Mouse (Mus musculus): ENCODE measurements around the gene Setd1b. TPM values are rescaled to one million over a fixed set of nuclear protein-coding genes. Genes with fewer than 3 reads are reported as not detected.

Setd1b gene
- polyA plus RNA-seq, 1 experiment from 2014 or later = 10.9 TPM

GRCm38 (mm10) chr5:123114109-123114508, 27.9 kb upstream of the Setd1b start:
- no peak for ATAC-seq (ENCODE audit: insufficient number of reproducible peaks, insufficient read depth, low FRiP score, low TSS enrichment, low read depth)
- Histone ChIP-seq H3K27ac (no peak overlapping the region), H3K9ac (replicated peaks) (no peak overlapping the region), H3K4me1 (replicated peaks) (peaks cover 25% of the 10 kb centered on the region), H3K4me3 (replicated peaks) (no peak overlapping the region), H3K4me2 (no peak overlapping the region), H3K9me3 (no peaks in the 10 kb centered on the region), H3K36me3 (peaks cover 12% of the 10 kb centered on the region; the same call in 1 of the 2 replicates), H3K27me3 (no peaks in the 10 kb centered on the region)
- 63% methylated on average over 11 of the region's 11 CpGs for WGBS

DNA sequence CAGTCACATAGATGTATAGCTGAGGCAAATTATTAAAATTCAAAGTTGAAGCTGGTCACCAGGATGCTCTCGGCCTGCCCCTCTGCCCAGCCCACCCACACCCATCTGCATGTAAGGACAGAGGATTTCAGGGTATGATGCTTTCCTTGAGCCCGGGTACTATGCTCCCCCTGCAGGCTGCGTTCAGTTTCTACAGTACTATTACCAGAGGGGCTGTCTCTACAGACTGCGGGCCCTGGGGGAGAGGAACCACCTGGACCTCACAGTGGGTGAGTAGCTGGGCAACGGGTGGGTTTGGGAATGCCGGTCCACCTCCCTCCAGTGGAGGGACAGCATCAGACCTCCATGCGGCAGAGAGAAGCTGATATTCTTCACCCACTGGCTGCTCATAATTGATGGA, 27.1 kb upstream of the Setd1b start:
- Histone ChIP-seq H3K4me1 (replicated peaks) (peaks cover 17% of the 10 kb centered on the region), H3K4me3 (replicated peaks) (no peak overlapping the region), H3K9ac (replicated peaks) (no peak overlapping the region), H3K27ac (no peak overlapping the region), H3K9me3 (no peaks in the 10 kb centered on the region), H3K4me2 (no peak overlapping the region), H3K27me3 (no peaks in the 10 kb centered on the region), H3K36me3 (peaks cover 14% of the 10 kb centered on the region; the same call in 1 of the 2 replicates)
- ATAC-seq (ENCODE audit: insufficient number of reproducible peaks, insufficient read depth, low FRiP score, low TSS enrichment, low read depth) = no peak
- 46% methylated on average over 7 of the region's 7 CpGs for WGBS

DNA sequence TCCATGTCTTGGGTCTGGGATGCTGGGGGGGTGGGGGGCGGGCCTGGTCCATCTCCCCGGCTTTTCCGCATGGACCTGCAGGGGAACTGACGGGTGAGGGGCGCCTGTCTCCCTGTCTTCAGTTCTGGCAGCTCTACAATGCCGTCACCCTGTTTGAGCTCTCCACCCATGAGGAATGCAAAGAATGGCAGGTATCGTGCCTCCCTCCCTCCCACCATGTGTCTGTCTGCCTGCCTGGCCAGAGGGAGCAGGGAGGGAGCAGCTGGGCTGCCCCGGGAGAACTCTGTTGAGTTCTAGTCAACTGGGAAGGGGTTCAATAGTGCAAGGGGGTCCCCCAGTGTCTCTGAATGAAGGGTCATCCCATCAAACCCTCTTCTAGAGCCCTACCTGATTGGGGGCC, 25.9 kb upstream of the Setd1b start:
- Histone ChIP-seq H3K36me3 (peaks cover 14% of the 10 kb centered on the region; the same call in 1 of the 2 replicates), H3K27me3 (no peaks in the 10 kb centered on the region), H3K9ac (replicated peaks) (no peak overlapping the region), H3K4me3 (replicated peaks) (no peak overlapping the region), H3K4me1 (replicated peaks) (peaks cover 5% of the 10 kb centered on the region; the same call in 1 of the 2 replicates), H3K27ac (no peak overlapping the region), H3K4me2 (no peak overlapping the region), H3K9me3 (no peaks in the 10 kb centered on the region)
- 64% methylated on average over 8 of the region's 8 CpGs for WGBS
- no peak for ATAC-seq (ENCODE audit: insufficient number of reproducible peaks, insufficient read depth, low FRiP score, low TSS enrichment, low read depth)

DNA sequence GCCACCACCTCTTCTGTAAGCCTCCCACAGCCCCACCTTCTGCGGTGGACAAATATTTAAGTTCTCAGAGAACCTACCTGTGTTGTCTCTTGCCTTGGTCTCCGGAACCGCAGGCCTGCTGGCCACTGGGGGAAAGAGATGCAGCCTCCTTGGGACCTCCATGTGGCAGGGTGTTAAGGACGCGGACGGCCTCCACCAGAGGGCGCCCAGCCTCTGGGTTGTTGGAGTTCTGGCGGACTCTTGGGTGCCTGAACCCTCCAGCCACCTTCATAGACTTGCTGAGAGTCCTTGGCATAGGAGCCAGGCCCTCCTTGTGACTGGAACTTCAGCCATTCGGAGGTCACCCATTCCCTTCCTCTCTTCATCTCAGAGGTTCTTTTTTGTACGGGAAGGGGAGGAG, 24.7 kb upstream of the Setd1b start:
- H3K27me3 ChIP-seq = no peaks in the 10 kb centered on the region
- WGBS = 20% methylated on average over 10 of the region's 10 CpGs
- 0 out of 2 replicates have a peak, but pooled peaks have one; percentile 24 for ATAC-seq (ENCODE audit: insufficient number of reproducible peaks, insufficient read depth, low FRiP score, low TSS enrichment, low read depth)

GRCm38 (mm10) chr5:123117773-123118172, 24.2 kb upstream of the Setd1b start:
- Histone ChIP-seq H3K9me3 (peaks cover 5% of the 10 kb centered on the region; the same call in 1 of the 2 replicates), H3K27me3 (no peaks in the 10 kb centered on the region), H3K4me3 (replicated peaks) (no peak overlapping the region), H3K36me3 (peaks cover 20% of the 10 kb centered on the region; the same call in 1 of the 2 replicates), H3K9ac (replicated peaks) (no peak overlapping the region), H3K4me2 (no peak overlapping the region), H3K27ac (no peak overlapping the region), H3K4me1 (replicated peaks) (0 out of 2 replicates have a peak, but pooled peaks cover 5% of the 10 kb centered on the region)
- ATAC-seq (ENCODE audit: insufficient number of reproducible peaks, insufficient read depth, low FRiP score, low TSS enrichment, low read depth) = no peak
- WGBS = 86% methylated on average over 8 of the region's 8 CpGs

More for the DNA sequence above, 24.7 kb upstream of the Setd1b start:
- Histone ChIP-seq H3K4me1 (replicated peaks) (0 out of 2 replicates have a peak, but pooled peaks cover 5% of the 10 kb centered on the region), H3K9me3 (peaks cover 2% of the 10 kb centered on the region; the same call in 1 of the 2 replicates), H3K36me3 (peaks cover 15% of the 10 kb centered on the region; the same call in 1 of the 2 replicates), H3K27ac (no peak overlapping the region), H3K4me3 (replicated peaks) (no peak overlapping the region), H3K9ac (replicated peaks) (no peak overlapping the region), H3K4me2 (no peak overlapping the region)

GRCm38 (mm10) chr5:123118826-123119225, 23.2 kb upstream of the Setd1b start:
- Histone ChIP-seq H3K4me2 (no peak overlapping the region), H3K9ac (replicated peaks) (no peak overlapping the region), H3K36me3 (peaks cover 28% of the 10 kb centered on the region; the same call in 1 of the 2 replicates), H3K4me1 (replicated peaks) (0 out of 2 replicates have a peak, but pooled peaks cover 5% of the 10 kb centered on the region), H3K9me3 (peaks cover 5% of the 10 kb centered on the region; the same call in 1 of the 2 replicates), H3K27ac (no peak overlapping the region), H3K4me3 (replicated peaks) (no peak overlapping the region), H3K27me3 (no peaks in the 10 kb centered on the region)
- WGBS = 79% methylated on average over 10 of the region's 10 CpGs
- ATAC-seq (ENCODE audit: insufficient number of reproducible peaks, insufficient read depth, low FRiP score, low TSS enrichment, low read depth) = no peak

- no peak overlapping the region for H3K4me2 ChIP-seq
- H3K4me3 ChIP-seq (replicated peaks) = no peak overlapping the region
- ATAC-seq (ENCODE audit: insufficient number of reproducible peaks, insufficient read depth, low FRiP score, low TSS enrichment, low read depth) = no peak
- no peaks in the 10 kb centered on the region for H3K27me3 ChIP-seq
- 67% methylated on average over 7 of the region's 7 CpGs for WGBS
- peaks cover 5% of the 10 kb centered on the region; the same call in 1 of the 2 replicates for H3K9me3 ChIP-seq
- H3K9ac ChIP-seq (replicated peaks) = 0 out of 2 replicates have a peak overlapping the region, but pooled peaks have one; percentile 4
- H3K4me1 ChIP-seq (replicated peaks) = 0 out of 2 replicates have a peak, but pooled peaks cover 5% of the 10 kb centered on the region
- H3K27ac ChIP-seq = no peak overlapping the region
- H3K36me3 ChIP-seq = peaks cover 37% of the 10 kb centered on the region; the same call in 1 of the 2 replicates
These were observed 21.3 kb upstream of the Setd1b start for GRCm38 (mm10) chr5:123120624-123121215.

GRCm38 (mm10) chr5:123122181-123122580, 19.8 kb upstream of the Setd1b start:
- Histone ChIP-seq H3K4me1 (replicated peaks) (0 out of 2 replicates have a peak, but pooled peaks cover 3% of the 10 kb centered on the region), H3K27me3 (no peaks in the 10 kb centered on the region), H3K27ac (no peak overlapping the region), H3K4me2 (no peak overlapping the region), H3K4me3 (replicated peaks) (no peak overlapping the region), H3K36me3 (peaks cover 45% of the 10 kb centered on the region), H3K9ac (replicated peaks) (no peak overlapping the region), H3K9me3 (peaks cover 5% of the 10 kb centered on the region; the same call in 1 of the 2 replicates)
- 92% methylated on average over 4 of the region's 4 CpGs for WGBS
- ATAC-seq (ENCODE audit: insufficient number of reproducible peaks, insufficient read depth, low FRiP score, low TSS enrichment, low read depth) = no peak

DNA sequence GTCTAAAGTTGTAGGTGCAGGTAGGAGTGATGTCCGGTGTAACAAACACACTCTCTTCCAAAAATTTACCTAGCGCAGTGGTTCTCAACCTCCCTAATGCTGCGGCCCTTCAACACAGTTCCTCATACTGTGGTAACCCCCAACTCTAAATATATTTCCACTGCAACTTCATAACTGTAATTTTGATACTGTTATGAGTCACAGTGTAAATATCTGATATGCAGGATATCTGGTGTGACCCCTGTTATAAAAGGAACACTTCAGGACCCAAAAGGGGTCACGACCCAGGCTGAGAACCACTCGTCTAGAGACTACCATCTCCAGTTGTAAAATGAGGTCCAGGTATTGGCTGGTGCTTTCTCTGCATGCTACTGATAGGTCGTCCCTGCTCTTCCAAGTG, 16.9 kb upstream of the Setd1b start:
- 80% methylated on average over 6 of the region's 6 CpGs for WGBS

GRCm38 (mm10) chr5:123125638-123126406, 16.2 kb upstream of the Setd1b start:
- Histone ChIP-seq H3K4me2 (no peak overlapping the region), H3K27me3 (no peaks in the 10 kb centered on the region), H3K27ac (no peak overlapping the region), H3K9me3 (peaks cover 5% of the 10 kb centered on the region; the same call in 1 of the 2 replicates), H3K4me1 (replicated peaks) (0 out of 2 replicates have a peak, but pooled peaks cover 3% of the 10 kb centered on the region), H3K36me3 (peaks cover 65% of the 10 kb centered on the region), H3K9ac (replicated peaks) (no peak overlapping the region), H3K4me3 (replicated peaks) (no peak overlapping the region)
- 86% methylated on average over 18 of the region's 18 CpGs for WGBS
- no peak for ATAC-seq (ENCODE audit: insufficient number of reproducible peaks, insufficient read depth, low FRiP score, low TSS enrichment, low read depth)

More for the DNA sequence above, 16.9 kb upstream of the Setd1b start:
- Histone ChIP-seq H3K4me2 (no peak overlapping the region), H3K4me3 (replicated peaks) (no peak overlapping the region), H3K9me3 (peaks cover 5% of the 10 kb centered on the region; the same call in 1 of the 2 replicates), H3K27me3 (no peaks in the 10 kb centered on the region), H3K9ac (replicated peaks) (no peak overlapping the region), H3K27ac (no peak overlapping the region), H3K36me3 (peaks cover 58% of the 10 kb centered on the region), H3K4me1 (replicated peaks) (0 out of 2 replicates have a peak, but pooled peaks cover 3% of the 10 kb centered on the region)
- ATAC-seq (ENCODE audit: insufficient number of reproducible peaks, insufficient read depth, low FRiP score, low TSS enrichment, low read depth) = no peak

- WGBS = 67% methylated on average over 6 of the region's 6 CpGs
- Histone ChIP-seq H3K4me3 (replicated peaks) (no peak overlapping the region), H3K9ac (replicated peaks) (no peak overlapping the region), H3K27ac (no peak overlapping the region), H3K36me3 (peaks cover 68% of the 10 kb centered on the region), H3K9me3 (peaks cover 5% of the 10 kb centered on the region; the same call in 1 of the 2 replicates), H3K4me2 (no peak overlapping the region), H3K27me3 (no peaks in the 10 kb centered on the region), H3K4me1 (replicated peaks) (peaks cover 11% of the 10 kb centered on the region)
- no peak for ATAC-seq (ENCODE audit: insufficient number of reproducible peaks, insufficient read depth, low FRiP score, low TSS enrichment, low read depth)
These were observed 15.0 kb upstream of the Setd1b start for GRCm38 (mm10) chr5:123127031-123127430.

Measured in limb, embryonic 12.5 days (tissue).